Mouse (Mus musculus) neutrophil, adult 5-6 weeks (primary cell): Measurements from ENCODE around the gene Fastkd5. TPM values are rescaled to one million over a fixed set of nuclear protein-coding genes. Genes with fewer than 3 reads are reported as not detected.
"Not testable (repeated sequence)": the region's sequence is repeated elsewhere in the genome, so short reads cannot be mapped to it uniquely, and the experiment has no call there.

Experiments used
- ATAC-seq: fragments of 151-379, 151-347 bp; 2 replicates; pipeline ENCODE4 v1.8.0; 2017; ENCODE audit warnings: mild to moderate bottlenecking, moderate TSS enrichment; ENCODE audit not compliant: insufficient number of reproducible peaks, poor library complexity, low FRiP score, severe bottlenecking; ENCODE audit errors: extremely low read depth
- total RNA-seq: library from RNA; stranded (forward); fragments of 200-1000 nt; gene quantifications from 2 replicates; pipeline ENCODE4 v1.2.3, GENCODE M21; 2017

Gene Fastkd5
- total RNA-seq, 1 experiment from 2014 or later, result 18.9 TPM

GRCm38 (mm10) chr2:130583902-130584560, 45.8 kb downstream of the Fastkd5 start:
- ATAC-seq, result no peak

GRCm38 (mm10) chr2:130582552-130582951, 47.3 kb downstream of the Fastkd5 start, which contains the start of gene Avp:
Gene Avp (minus strand): TSS chr2:130582554.
- no peak for ATAC-seq

- no peak for ATAC-seq
These were observed 48.6 kb downstream of the Fastkd5 start for GRCm38 (mm10) chr2:130581201-130581600.

GRCm38 (mm10) chr2:130579791-130580190, 50.0 kb downstream of the Fastkd5 start:
- ATAC-seq, result no peak

GRCm38 (mm10) chr2:130578148-130578547, 51.7 kb downstream of the Fastkd5 start:
- ATAC-seq, result peak; percentile 37; the same call in 1 of the 2 replicates

GRCm38 (mm10) chr2:130577632-130578031, 52.2 kb downstream of the Fastkd5 start:
- peak; percentile 32; the same call in 1 of the 2 replicates for ATAC-seq

- ATAC-seq, result no peak
These were observed 52.8 kb downstream of the Fastkd5 start for GRCm38 (mm10) chr2:130577021-130577420.

GRCm38 (mm10) chr2:130576564-130576963, 53.3 kb downstream of the Fastkd5 start:
- ATAC-seq, result not testable (repeated sequence)

- ATAC-seq, result no peak
These were observed 54.0 kb downstream of the Fastkd5 start, which contains the start of gene Oxt for GRCm38 (mm10) chr2:130575873-130576272. Gene Oxt (plus strand): TSS chr2:130576173.

- ATAC-seq, result no peak
These were observed 54.9 kb downstream of the Fastkd5 start for GRCm38 (mm10) chr2:130574960-130575359.

GRCm38 (mm10) chr2:130569926-130570325, 59.9 kb downstream of the Fastkd5 start:
- ATAC-seq, result no peak

GRCm38 (mm10) chr2:130568921-130569320, 60.9 kb downstream of the Fastkd5 start:
- no peak for ATAC-seq

- ATAC-seq, result no peak
These were observed 64.8 kb downstream of the Fastkd5 start for GRCm38 (mm10) chr2:130564983-130565382.

- no peak for ATAC-seq
These were observed 65.8 kb downstream of the Fastkd5 start for GRCm38 (mm10) chr2:130564063-130564462.

Other genes starting within 250 kb of the Fastkd5 start
- gene Cpxm1, start 232.5 kb downstream of the Fastkd5 start, total RNA-seq, result 0.12 TPM in 1 of 2 replicates, not detected in the other
- gene Gm28372, start 224.8 kb downstream of the Fastkd5 start, total RNA-seq, result not detected in 2 replicates
- not detected in 2 replicates for gene 1700020A23Rik, start 224.8 kb downstream of the Fastkd5 start, total RNA-seq
- gene Tmem239, start 223.5 kb downstream of the Fastkd5 start, total RNA-seq, result not detected in 2 replicates
- gene Vps16, start 205.7 kb downstream of the Fastkd5 start, total RNA-seq, result 208 and 223 TPM in 2 replicates
- 16.9 TPM in 2 replicates for gene Pced1a, start 205.3 kb downstream of the Fastkd5 start, total RNA-seq
- 106 and 115 TPM in 2 replicates for gene Ptpra, start 179.7 kb downstream of the Fastkd5 start, total RNA-seq
- 22.0 and 26.0 TPM in 2 replicates for gene Mrps26, start 66.3 kb downstream of the Fastkd5 start, total RNA-seq
- not detected in 2 replicates for gene Oxt, start 53.9 kb downstream of the Fastkd5 start, total RNA-seq
- not detected in 2 replicates for gene Avp, start 47.5 kb downstream of the Fastkd5 start, total RNA-seq
- gene Ubox5, start within 50 bp of the Fastkd5 start, total RNA-seq, result 3.3 and 4.3 TPM in 2 replicates
- 0.37 and 0.58 TPM in 2 replicates for gene Lzts3, start 12.8 kb upstream of the Fastkd5 start, total RNA-seq
- gene Ddrgk1, start 34.6 kb upstream of the Fastkd5 start, total RNA-seq, result 74.4 and 82.3 TPM in 2 replicates
- gene Itpa, start 37.6 kb upstream of the Fastkd5 start, total RNA-seq, result 21.7 and 23.4 TPM in 2 replicates
- 3.1 and 4.3 TPM in 2 replicates for gene Slc4a11, start 67.5 kb upstream of the Fastkd5 start, total RNA-seq